Mouse (Mus musculus): ENCODE measurements around the gene Cep295.
"Not testable (repeated sequence)": the region's sequence is repeated elsewhere in the genome, so short reads cannot be mapped to it uniquely, and the experiment has no call there.

Cep295 gene

DNA sequence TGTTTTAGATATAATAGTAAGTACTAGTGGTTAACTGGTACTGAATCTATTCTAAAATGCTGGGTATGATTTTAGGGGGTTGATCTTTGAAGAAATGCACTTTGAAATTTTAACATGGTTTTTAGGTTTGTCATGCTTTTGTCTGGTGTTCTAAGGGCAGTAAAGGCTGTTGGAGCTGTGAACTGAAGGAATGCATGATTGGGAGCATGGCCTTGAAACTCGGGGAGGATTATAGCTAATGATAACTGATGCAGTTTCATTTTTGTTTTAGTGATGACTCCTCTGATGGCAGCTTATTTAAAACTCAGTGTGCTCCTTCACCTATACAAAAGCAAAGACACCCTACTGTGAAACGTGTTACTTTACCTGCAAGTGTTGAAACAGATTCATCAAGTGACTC lies 49.3 kb downstream of the Cep295 start:
- in situ Hi-C loops (cut with MboI; ENCODE audit: low sequenced_read_pairs) = no loop called here

DNA sequence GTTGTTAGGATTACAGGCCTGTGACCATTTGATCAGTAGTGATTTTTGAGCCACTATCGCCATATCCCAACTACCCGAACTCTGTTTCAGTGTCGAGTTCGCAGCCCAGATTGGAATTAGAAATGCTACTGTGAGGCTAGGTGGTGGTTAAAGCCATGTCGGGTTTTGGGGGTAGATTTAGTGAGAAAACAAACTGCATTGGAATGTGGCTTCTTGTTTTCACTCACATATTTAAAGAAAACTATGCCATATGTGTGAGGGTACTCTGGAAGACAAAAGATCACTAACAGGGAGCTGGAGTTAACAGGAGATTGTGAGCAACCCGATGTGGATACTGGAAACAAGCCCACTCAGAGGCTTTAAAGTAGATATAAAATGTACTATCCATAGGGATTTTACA lies 50.3 kb downstream of the Cep295 start:
- in situ Hi-C loops (cut with MboI; ENCODE audit: low sequenced_read_pairs) = no loop called here

DNA sequence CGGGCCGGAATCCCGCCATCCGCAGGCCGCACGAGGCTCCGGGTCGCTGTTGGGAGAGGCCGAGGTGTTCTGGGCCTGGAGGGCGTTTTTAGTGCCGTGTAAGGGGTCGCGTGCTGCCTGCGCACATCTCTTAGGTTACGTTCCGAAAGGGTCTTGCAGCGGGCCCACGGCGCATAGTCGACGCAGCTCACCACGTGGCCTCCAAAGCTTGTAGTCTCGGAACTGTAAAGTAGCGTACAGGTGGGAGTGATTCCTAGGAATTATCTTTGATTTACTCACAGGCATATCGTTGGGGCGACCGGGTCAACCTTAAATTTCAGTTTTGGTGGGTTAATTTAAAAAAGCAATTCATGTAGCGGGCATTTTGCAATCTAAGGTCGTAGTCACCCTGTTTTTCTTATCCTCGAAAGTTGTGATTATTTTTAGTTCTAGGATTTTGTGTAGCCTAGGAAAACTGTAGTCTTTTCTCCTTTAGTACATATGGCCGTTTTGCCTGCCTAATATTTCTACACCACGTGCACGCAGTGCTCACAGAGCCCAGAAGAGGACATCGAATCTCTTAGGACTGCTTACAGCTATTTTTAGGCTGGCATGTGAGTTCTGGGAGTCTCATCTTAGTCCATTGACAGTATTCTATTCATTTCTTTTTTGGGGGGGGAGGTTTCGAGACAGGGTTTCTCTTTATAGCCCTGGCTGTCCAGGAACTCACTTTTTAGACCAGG lies 51.0 kb downstream of the Cep295 start, which contains the start of gene 4931406C07Rik:
TSS of gene 4931406C07Rik (minus strand) at position 51 of the 722 bp plus-strand sequence.
- in situ Hi-C loops (cut with MboI; ENCODE audit: low sequenced_read_pairs) = no loop called here

DNA sequence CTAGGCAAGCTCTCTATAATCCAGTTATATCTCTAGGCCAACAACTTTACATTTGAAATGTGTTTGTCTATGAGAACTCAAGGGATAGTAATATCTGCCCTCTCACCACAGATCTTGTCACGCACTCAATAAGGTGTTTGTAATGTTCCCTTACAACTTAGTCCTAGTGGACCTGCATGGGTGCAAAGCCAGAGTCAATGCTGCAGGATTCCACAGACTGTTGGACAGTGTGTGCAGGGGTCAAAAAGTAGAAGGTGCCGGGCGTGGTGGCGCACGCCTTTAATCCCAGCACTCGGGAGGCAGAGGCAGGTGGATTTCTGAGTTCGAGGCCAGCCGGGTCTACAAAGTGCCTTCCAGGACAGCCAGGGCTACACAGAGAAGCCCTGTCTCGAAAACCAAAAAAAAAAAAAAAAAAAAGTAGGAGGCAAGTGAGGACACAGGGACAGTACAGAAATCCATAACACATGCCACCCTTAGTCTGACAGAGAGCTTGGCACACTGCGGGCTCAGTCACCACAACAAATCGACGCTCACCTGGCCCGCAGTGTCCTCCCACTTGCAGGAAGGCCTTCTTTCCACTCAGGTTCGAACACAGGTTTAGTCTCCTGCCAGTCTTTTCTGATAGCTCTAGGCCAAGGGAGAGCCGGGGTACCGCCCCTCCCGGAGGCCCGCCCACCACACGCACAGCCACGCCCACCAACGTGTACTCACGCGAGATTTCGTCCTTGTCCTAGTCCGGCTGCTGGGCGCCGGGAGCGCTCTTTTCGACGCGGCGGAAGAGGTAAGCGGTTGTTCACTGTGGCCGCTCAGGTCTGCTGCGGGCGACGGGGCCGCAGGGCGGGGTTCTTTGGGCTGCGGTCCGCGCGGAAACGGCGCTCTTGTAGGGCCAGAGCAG lies 51.8 kb downstream of the Cep295 start, which contains the start of gene Taf1d:
TSS of gene Taf1d (plus strand) at position 712 of the 895 bp plus-strand sequence.
- in situ Hi-C loops (cut with MboI; ENCODE audit: low sequenced_read_pairs) = no loop called here

DNA sequence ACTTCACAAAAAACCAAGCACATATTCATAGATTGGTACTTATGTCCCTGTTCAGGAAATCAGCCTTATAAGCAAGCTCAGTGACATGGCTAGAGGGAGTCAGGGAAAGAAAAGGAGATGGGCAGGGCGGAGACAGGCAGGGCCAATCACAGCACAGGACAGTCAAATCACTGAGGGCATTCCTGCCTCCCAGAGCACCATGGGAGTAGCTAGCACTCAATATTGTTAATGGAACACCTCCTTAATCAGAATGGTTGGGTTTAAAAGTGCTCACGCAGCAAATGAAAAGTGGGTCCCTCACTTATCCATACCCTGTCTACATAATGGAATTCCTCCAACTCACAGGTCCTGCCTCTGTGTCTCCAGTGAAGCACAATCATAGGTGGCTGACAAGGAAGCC lies 54.7 kb downstream of the Cep295 start:
- in situ Hi-C loops (cut with MboI; ENCODE audit: low sequenced_read_pairs) = no loop called here

DNA sequence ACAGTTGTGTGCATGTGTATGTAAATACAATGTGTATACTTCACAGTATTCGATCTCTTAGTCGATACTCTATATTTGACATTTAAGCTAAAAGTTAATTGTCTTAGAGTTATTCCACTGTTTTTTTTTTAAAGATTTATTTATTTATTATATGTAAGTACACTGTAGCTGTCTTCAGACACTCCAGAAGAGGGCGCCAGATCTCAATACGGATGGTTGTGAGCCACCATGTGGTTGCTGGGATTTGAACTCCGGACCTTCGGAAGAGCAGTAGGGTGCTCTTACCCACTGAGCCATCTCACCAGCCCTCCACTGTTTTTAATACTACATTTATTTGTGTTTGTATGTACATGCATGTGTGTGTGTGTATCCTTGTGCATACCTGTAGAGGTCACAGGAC lies 55.6 kb downstream of the Cep295 start:
- in situ Hi-C loops (cut with MboI; ENCODE audit: low sequenced_read_pairs) = not testable (repeated sequence)

DNA sequence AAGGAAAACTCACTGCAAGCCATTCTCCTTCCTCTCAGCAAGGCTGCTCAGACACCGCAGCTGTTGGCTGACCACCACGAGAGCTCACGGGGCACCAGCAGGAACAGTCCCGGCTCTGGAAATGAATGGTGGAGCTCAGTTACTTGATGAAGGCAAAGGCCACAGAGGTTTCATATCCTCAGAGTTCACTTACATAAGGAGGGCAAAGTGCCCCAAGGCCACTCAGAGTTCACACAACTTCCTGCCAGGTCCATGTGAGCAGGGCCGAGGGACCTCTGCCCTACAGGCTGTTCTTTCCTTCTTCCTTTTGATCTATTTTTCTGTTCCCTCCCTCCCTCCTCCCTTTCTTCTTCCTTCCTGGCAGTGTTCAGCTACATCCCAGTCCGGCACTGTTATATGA lies 56.2 kb downstream of the Cep295 start:
- in situ Hi-C loops (cut with MboI; ENCODE audit: low sequenced_read_pairs) = no loop called here

DNA sequence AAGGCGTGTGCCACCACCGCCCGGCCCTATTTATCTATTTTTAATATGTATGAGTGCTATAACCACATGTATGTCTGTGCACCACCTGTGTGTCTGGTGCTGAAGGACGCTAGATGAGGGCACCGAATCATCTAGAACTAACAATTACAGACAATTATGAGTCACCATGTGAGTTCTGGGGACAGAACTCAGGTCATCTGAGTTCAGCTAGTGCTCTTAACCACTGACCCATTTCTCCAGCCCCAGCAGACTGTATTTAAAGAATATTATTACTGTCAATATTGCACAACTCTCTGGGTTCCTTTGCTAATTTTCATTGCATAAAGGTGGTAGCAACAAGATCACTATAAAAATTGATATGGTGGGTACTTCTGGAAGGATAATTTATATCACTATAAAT lies 57.5 kb downstream of the Cep295 start:
- in situ Hi-C loops (cut with MboI; ENCODE audit: low sequenced_read_pairs) = no loop called here

DNA sequence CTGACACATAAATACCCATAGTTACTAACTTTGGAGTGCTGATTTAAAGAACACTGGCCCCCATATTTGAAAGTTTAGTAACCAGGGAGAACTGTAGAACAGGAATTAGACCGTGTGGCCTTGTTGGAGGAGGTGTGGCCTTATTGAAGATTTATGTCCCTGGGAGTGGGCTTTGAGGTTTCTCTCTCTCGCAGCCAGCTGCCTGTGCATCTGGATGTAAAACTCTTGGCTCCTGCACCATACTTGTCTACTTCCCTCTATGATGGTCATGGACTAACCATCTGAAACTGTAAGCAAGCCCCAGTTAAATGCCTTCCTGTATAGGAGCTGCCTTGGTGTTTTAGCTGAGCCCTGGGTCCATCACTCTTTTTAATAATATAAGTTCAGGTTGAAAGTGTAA lies 59.1 kb downstream of the Cep295 start:
- in situ Hi-C loops (cut with MboI; ENCODE audit: low sequenced_read_pairs) = no loop called here

DNA sequence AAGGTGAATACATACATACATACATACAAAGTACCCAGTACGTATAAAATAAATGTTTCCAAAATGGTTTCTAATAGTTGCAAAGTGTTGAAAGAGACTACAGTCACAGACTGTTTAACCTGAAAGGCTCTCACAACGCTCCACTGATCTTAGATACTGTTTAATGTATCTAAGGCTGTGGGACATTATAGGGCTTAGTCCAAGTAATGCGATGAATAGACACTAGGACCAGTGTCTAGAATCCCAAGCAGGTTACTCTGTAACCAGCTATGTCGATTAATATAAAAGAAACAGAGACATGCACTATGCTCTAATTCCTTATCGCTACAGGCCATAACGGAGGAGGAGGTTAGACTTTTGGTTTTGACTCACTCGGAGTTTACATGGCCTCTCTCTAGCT lies 60.5 kb downstream of the Cep295 start:
- in situ Hi-C loops (cut with MboI; ENCODE audit: low sequenced_read_pairs) = no loop called here

DNA sequence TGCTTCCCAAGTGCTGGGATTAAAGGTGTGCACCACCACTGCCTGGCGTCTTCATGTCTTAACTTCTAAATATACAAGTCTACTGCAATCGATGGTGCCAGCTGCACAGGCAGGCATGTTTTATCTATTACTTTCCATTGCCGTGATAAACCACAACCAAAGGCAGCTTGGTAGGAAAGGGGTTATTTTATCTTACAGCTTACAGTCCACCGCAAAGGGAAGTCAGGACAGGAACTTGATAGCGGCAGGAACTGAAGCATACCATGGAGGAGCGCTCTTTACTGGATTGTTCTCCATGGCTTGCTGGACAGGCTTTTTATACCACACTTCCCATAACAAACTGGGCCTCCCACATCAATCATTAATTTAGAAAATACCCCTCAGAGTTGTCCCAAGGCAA lies 68.3 kb downstream of the Cep295 start:
- in situ Hi-C loops (cut with MboI; ENCODE audit: low sequenced_read_pairs) = no loop called here

DNA sequence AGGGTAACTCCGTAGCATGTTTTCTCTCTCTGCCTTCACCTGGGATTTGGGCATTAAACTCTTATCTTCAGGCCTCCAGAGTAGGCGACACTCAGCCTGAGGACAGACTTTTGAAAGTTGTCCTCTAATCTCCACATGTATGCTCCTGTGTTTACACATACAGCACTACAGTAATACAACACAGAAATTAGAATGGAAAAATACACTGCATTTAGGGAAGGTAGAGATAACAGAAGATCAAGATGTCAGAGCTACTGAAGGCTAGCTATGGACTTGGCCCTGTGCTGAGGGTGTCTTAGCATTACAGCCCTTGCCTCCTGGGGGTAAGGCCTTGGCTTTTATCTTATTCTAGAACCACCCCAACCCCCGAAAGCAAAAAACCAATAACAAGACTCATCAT lies 69.2 kb downstream of the Cep295 start:
- in situ Hi-C loops (cut with MboI; ENCODE audit: low sequenced_read_pairs) = no loop called here

DNA sequence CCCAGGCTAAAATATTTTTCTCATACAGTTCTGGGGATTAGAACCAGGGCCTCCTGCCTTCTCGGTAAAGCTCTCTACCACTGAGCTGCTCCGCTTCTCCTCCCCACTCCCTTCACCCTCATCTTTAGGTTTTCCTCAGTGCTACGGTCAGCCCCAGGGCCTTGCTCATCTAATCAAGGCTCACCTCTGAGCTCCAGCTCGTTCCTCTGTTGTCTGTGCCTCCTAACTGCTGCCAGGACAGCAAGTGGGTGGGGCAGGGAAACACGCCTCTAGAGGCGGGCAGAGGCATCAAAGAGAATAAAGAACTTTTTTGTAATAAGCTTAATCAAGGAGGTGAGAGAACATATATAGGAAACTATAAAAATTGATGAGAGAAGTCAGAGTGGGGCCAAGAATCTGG lies 69.7 kb downstream of the Cep295 start:
- in situ Hi-C loops (cut with MboI; ENCODE audit: low sequenced_read_pairs) = no loop called here

DNA sequence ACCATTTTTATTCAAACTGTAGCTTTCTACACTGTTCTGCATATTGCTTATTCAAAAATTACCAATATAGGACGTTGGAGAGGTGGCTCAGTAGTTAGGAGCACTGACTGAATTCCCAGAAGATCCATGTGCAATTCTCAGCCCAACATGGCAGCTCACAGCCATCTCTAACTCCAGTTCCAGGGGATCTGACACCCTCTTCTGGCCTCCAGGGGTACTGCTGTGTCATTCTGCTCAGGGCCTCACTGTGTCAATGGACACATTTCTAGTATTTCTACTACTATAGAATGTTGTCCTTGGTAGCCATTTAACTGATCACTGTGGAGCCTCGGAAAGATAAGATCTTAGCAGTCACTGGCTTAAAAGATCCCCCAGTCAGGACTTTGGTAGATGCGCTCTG lies 72.1 kb downstream of the Cep295 start:
- in situ Hi-C loops (cut with MboI; ENCODE audit: low sequenced_read_pairs) = no loop called here

DNA sequence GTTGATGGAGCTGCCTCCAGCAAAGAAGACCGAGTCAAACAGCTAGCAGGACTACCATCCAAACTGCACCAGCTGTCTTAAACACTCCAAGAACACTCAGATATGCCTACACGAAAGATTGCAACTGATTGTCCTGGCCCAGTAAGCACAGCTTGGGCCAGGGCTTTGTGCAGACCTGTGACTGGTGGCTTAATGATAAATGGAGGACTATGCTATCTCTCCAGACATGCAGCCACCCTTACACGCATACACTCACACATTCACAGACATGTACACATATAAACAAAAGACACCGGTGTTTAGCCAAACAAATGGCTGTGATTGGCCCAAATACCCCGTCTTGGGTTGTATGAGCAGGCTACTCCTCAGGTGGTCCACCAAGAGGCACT lies 77.1 kb downstream of the Cep295 start:
- in situ Hi-C loops (cut with MboI; ENCODE audit: low sequenced_read_pairs) = no loop called here

DNA sequence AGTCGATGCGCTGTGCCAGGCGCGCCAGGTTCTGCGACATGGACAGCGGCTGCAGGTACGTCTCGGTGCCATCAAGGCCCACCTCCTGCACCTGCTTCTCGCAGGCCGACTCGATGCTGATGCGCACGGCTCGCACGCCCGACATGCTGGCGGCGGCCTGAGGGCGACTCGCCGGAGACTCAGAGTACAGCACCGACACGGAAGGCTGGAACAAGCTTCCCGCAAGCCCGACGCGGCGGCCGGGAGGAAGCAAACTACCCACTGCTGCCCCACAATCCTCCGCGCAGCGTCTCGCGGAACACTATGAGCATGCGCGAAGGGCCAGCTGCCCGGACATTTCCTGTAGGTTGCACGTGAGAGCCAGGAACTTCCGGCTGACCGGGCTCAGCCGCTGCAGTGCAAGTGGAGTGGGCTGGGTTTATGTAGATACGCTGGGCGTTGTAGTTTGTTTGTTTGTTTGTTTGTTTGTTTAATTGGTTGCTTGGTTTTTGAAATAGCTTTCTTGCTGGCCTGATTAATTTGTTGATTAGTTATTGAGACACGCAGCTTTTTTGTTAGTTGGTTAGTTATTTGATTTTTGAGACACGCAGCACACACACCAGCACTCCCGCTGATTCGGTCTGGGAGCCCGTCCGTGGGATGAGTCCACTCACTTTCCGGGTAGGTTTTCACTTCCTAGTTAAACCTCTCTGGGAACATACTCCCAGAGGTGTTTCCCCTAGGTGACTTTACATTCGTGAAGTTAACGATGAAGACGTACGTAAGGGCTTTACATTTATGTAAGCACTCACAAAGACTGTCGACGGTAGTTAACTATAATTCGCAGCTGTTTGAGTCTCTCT lies 77.7 kb downstream of the Cep295 start, which contains the start of gene Med17:
TSS of gene Med17 (minus strand) at position 283 of the 842 bp plus-strand sequence.
- in situ Hi-C loops (cut with MboI; ENCODE audit: low sequenced_read_pairs) = no loop called here

DNA sequence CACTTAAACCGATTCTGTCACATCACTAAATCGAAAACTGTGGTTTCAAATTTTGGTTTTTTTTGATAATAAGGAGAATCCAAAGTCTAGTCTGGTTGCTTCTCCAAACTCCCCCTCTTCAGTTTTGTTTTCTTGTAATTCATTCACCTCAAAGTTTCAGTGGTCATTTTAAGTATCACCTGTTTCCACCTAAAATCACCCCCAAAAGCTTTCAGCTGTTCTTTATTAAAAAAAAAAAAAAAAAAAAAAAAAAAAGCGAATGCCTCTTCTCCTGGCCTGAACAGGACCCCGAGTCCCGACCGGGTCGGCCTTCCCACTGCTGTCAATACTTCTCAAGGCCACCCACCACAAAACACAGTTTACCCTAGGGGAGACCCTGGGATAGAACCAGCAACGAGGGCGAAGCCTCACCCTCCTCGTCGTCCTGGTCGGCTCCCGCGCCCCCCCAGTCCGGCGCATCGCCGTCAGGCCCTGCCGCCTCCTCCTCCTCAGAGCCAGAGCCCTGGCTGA lies 78.4 kb downstream of the Cep295 start:
- in situ Hi-C loops (cut with MboI; ENCODE audit: low sequenced_read_pairs) = no loop called here

DNA sequence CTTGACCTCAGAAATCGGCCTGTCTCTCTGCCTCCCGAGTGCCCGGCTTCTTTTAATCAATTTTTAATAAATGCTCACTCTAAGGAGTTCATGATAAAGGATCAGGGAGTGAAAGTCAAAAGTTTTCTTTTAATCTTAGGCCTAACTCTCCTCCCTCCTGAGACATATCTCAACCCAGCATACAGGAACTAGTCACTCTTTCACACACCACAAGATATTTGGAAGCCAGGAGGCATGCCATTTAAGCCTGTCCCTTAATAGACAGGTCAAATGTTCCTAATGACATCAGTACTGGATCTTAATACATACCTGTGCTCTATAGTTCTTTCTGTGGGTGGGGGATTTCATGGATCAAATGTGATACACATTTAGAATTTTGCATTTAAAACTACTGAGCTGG lies 79.2 kb downstream of the Cep295 start:
- in situ Hi-C loops (cut with MboI; ENCODE audit: low sequenced_read_pairs) = no loop called here

DNA sequence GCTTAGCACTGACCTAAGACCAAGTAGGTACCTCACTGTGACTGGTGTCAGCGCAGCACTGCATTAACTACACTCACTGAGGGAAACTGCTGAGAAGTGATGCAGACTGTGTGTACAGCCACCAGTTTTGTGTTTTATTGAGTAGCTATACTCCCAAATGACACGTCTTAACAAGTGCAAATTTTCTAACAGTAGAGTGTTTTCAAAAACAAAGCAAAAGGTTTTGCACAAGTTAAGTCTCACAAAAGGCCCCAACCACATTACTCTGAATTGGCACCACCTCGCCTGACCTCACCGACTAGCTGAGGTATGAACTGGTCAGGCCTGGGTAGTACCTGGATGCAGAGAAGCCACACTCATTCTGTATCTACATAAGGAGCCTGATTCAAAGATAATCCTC lies 80.7 kb downstream of the Cep295 start:
- in situ Hi-C loops (cut with MboI; ENCODE audit: low sequenced_read_pairs) = no loop called here

DNA sequence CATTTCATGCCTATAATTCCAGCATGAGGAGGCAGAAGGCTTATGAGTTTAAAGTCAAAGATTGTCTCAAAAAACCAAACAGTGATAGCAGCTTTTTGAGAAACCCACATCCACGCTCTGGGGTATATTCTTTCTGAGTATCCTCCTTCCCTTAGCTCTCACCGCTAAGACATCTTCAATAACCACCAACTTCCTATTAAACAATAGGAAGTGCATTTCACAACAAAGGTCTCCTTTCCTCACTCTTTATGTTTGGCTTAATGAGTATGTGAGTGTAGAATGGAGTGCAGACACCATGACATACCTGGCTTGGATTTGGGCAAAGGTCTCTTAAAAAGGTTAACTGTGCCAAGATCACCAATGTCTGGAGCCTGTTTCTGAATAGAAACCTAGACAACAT lies 83.6 kb downstream of the Cep295 start:
- in situ Hi-C loops (cut with MboI; ENCODE audit: low sequenced_read_pairs) = no loop called here
